Mouse (Mus musculus) erythroblast, embryonic 14.5 days (primary cell): ENCODE measurements around the gene Glp2r. TPM values are rescaled to one million over a fixed set of nuclear protein-coding genes. Genes with fewer than 3 reads are reported as not detected.

ENCODE experiments used
- H3K27me3 ChIP-seq: 2 replicates; pipeline ENCODE4 v1.6.1; 2012; ENCODE audit warnings: inconsistent platforms; ENCODE audit not compliant: control insufficient read depth
- H3K36me3 ChIP-seq: 2 replicates; pipeline ENCODE4 v1.6.1; 2012; ENCODE audit warnings: mild to moderate bottlenecking, inconsistent platforms; ENCODE audit not compliant: control insufficient read depth
- H3K4me1 ChIP-seq: 2 replicates; pipeline ENCODE4 v1.6.1; 2012; ENCODE audit warnings: inconsistent platforms; ENCODE audit not compliant: control insufficient read depth
- H3K4me3 ChIP-seq: replicated peaks from 2 replicates; pipeline ENCODE3; 2012; ENCODE audit warnings: moderate library complexity, mild to moderate bottlenecking, inconsistent platforms
- H3K9me3 ChIP-seq: 2 replicates; pipeline ENCODE4 v1.6.1; 2012; ENCODE audit warnings: low read length, inconsistent platforms, mixed read lengths; ENCODE audit not compliant: control insufficient read depth
- GATA1 ChIP-seq: IDR thresholded peaks from 2 replicates; pipeline ENCODE4 v1.6.1; 2012; ENCODE audit warnings: low read length, inconsistent platforms, mixed read lengths
- TAL1 ChIP-seq: IDR thresholded peaks from 3 replicates; pipeline ENCODE4 v1.6.1; 2012; ENCODE audit warnings: low read length, inconsistent platforms, mixed read lengths
- polyA plus RNA-seq: library from polyadenylated mRNA; stranded (reverse); fragments of >175 nt; gene quantifications from 2 replicates; pipeline ENCODE4 v1.2.3, GENCODE M21; 2012

Glp2r gene
- polyA plus RNA-seq, 1 experiment: not detected

DNA sequence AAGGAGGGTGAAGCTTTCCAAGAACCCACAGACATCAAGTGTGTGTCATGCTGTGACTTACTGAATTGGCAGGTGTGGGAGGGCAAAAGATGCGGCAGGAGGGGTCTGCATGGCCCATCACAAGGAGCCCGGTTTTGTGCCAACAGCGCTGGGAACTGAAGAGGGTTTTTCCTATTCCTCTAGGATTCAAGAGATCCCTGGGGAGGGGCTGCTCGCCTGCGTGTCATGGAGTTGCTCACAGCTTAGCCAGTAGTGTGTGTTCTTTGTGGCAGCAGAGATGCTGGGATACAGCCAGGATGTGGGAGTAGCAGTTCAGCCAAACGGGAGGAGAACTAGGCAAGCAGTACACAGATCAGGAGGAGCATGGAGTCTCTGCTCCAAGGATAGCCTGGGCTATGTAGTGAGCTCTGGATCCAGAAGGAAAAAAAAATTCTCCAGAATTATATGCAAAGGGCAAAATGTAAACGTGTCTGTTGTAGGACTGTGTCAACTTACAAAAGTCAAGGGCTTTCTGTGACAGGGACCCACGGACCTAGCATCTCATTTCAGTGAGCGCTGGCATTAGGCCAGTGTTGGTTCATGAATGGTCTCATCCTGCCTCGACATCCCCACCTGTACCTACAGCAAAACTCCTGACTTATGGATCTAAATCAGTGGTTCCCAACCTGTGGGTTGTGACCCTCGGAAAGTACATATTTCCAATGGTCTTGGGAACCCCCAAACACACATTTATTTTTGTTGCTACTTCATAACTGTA lies 122.1 kb downstream of the Glp2r start:
- TF ChIP-seq GATA1 (no peak), TAL1 (no peak)
- Histone ChIP-seq H3K36me3 (no peaks in the 10 kb centered on the region), H3K4me1 (no peaks in the 10 kb centered on the region), H3K4me3 (no peak overlapping the region), H3K27me3 (no peaks in the 10 kb centered on the region), H3K9me3 (peaks cover 2% of the 10 kb centered on the region; the same call in 1 of the 2 replicates)

DNA sequence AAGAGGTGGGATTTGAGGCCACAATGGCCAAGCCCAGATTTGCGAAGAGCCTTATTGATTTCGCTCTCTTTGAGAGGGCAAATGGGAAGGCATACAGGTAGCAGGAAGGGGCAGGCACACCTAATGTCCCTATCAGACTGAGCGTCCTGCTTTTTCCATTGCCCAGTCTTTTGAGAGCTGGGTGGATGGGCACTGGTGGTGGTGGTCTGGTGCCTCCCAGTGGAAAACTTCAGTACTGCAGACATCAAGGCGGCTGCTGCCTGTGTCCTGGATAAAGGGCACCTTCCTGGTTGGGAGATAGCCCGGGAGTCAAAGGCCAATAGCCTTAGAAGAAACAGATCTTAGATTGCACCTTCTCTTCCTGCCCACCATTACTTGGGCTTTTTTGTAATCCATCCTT lies 123.2 kb downstream of the Glp2r start:
- Histone ChIP-seq H3K4me1 (no peaks in the 10 kb centered on the region), H3K4me3 (no peak overlapping the region), H3K36me3 (no peaks in the 10 kb centered on the region), H3K9me3 (peaks cover 2% of the 10 kb centered on the region; the same call in 1 of the 2 replicates), H3K27me3 (no peaks in the 10 kb centered on the region)
- TF ChIP-seq GATA1 (no peak), TAL1 (no peak)

DNA sequence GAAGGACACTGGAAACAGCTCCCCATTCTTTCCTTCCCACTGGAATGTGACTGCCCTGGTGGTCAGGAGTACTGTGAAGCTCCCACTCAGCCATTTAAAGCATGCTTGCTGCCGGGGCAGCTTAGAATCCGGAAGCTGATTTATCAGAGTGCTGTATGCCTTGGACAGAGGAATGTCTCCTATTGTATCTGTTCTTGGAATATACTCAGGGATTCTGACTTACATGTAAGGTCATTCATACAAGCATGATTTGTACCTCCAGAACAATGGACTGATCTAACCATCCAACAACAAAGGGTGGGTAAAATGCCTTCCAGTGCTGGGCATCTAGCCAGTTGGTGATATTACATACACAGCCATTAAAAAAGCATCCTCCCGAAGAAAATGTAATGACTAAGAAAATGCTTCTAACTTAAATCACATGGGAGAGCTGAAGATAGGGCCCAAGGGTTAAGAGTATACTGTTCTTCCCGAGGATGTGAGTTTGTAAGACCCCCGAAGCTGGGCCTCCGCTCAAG lies 126.3 kb downstream of the Glp2r start:
- Histone ChIP-seq H3K27me3 (no peaks in the 10 kb centered on the region), H3K4me1 (no peaks in the 10 kb centered on the region), H3K36me3 (no peaks in the 10 kb centered on the region), H3K4me3 (no peak overlapping the region), H3K9me3 (peaks cover 2% of the 10 kb centered on the region; the same call in 1 of the 2 replicates)
- TF ChIP-seq GATA1: no peak
- no peak for TF ChIP-seq TAL1

- H3K9me3 ChIP-seq: peaks cover 2% of the 10 kb centered on the region; the same call in 1 of the 2 replicates
- no peaks in the 10 kb centered on the region for H3K36me3 ChIP-seq
- no peaks in the 10 kb centered on the region for H3K4me1 ChIP-seq
- no peak overlapping the region for H3K4me3 ChIP-seq
- no peak for TF ChIP-seq GATA1
- TF ChIP-seq TAL1: no peak
- no peaks in the 10 kb centered on the region for H3K27me3 ChIP-seq
These were observed 127.5 kb downstream of the Glp2r start for GRCm38 (mm10) chr11:67643465-67643864.

DNA sequence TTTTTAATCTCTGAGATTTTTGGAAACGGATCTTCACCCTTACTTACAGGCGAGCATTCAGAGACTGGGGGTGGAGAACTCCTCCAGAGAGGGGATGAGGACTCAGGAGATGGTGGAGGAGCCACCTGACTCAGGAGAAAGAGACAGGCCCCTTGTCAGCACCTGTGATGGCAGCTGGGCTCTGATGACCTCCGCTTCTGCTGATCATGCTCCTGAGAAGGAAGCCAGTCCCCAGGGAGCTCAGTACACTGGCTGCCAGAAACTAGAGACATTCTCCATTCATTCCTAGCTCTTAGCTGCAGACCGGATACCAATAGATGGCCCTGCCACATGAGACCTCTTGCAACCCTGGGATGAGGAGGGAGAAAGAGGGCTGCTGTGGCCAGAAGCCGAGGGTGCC lies 128.1 kb downstream of the Glp2r start:
- H3K27me3 ChIP-seq: no peaks in the 10 kb centered on the region
- no peak for TF ChIP-seq GATA1
- no peak for TF ChIP-seq TAL1
- H3K4me1 ChIP-seq: no peaks in the 10 kb centered on the region

GRCm38 (mm10) chr11:67642421-67642820 lies 128.5 kb downstream of the Glp2r start:
- H3K4me3 ChIP-seq: no peak overlapping the region

More for the DNA sequence above, 128.1 kb downstream of the Glp2r start:
- Histone ChIP-seq H3K9me3 (peaks cover 2% of the 10 kb centered on the region; the same call in 1 of the 2 replicates), H3K36me3 (no peaks in the 10 kb centered on the region), H3K4me3 (no peak overlapping the region)

DNA sequence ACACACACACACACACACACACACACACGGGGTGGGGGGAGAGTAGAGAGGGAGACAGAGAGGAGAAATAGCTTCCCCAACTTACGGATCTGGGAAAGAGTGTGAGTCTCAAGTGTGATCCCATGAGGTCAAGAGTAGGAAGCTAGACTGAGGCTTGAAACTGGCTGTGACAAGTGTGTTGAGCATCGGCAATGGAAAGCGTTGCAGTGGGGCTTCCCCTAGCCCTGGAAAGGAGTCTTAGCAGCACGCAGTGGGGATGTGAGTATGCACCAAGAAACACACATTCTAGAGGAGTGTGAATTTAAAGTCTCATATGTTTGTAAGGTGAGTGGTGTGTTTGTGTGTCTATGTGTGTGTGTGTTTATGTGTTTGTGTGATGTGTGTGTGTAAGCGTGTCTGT lies 130.7 kb downstream of the Glp2r start:
- no peak overlapping the region for H3K4me3 ChIP-seq
- H3K9me3 ChIP-seq: peaks cover 2% of the 10 kb centered on the region; the same call in 1 of the 2 replicates
- no peaks in the 10 kb centered on the region for H3K27me3 ChIP-seq
- TF ChIP-seq TAL1: no peak
- no peak for TF ChIP-seq GATA1
- no peaks in the 10 kb centered on the region for H3K36me3 ChIP-seq
- no peaks in the 10 kb centered on the region for H3K4me1 ChIP-seq

More at GRCm38 (mm10) chr11:67642421-67642820, 128.5 kb downstream of the Glp2r start:
- H3K4me1 ChIP-seq: no peaks in the 10 kb centered on the region
- no peaks in the 10 kb centered on the region for H3K27me3 ChIP-seq
- H3K36me3 ChIP-seq: no peaks in the 10 kb centered on the region
- peaks cover 2% of the 10 kb centered on the region; the same call in 1 of the 2 replicates for H3K9me3 ChIP-seq
- TF ChIP-seq TAL1 (no peak), GATA1 (no peak)

- Histone ChIP-seq H3K27me3 (no peaks in the 10 kb centered on the region), H3K4me1 (no peaks in the 10 kb centered on the region), H3K9me3 (no peaks in the 10 kb centered on the region), H3K4me3 (no peak overlapping the region), H3K36me3 (no peaks in the 10 kb centered on the region)
- TF ChIP-seq TAL1: no peak
- TF ChIP-seq GATA1: no peak
These were observed 132.6 kb downstream of the Glp2r start for GRCm38 (mm10) chr11:67638401-67638800.

- no peak for TF ChIP-seq GATA1
- no peak for TF ChIP-seq TAL1
- Histone ChIP-seq H3K27me3 (no peaks in the 10 kb centered on the region), H3K36me3 (no peaks in the 10 kb centered on the region), H3K4me1 (no peaks in the 10 kb centered on the region), H3K9me3 (no peaks in the 10 kb centered on the region), H3K4me3 (no peak overlapping the region)
These were observed 133.9 kb downstream of the Glp2r start for GRCm38 (mm10) chr11:67636905-67637586.
